Mouse (Mus musculus) Patski (cell line): ENCODE measurements at regions not wholly inside any gene's neighbourhood (a gene's known extent, or its start where the extent isn't known, plus 50 kb on each side); places are given as distances from the start of the nearest gene placed in this dataset.

Source experiments
- ATAC-seq: fragments of 100-300 bp; one replicate; pipeline ENCODE4 v1.8.0; 2021
- CTCF ChIA-PET: fragments of 350-600 bp; sonication (Branson Sonifier 250); formaldehyde crosslinking; loops from one replicate; lab custom pipeline; 2022; ENCODE audit warnings: inconsistent platforms; lab: Charles Lee
- POLR2A ChIA-PET: fragments of 350-600 bp; sonication (Branson Sonifier 250); formaldehyde crosslinking; loops from one replicate; lab custom pipeline; 2022; ENCODE audit warnings: antibody characterized with exemption, inconsistent platforms; lab: Charles Lee
- DNase-seq: peaks from one replicate; pipeline ENCODE4 v3.0.0-alpha.2; 2011; ENCODE audit warnings: low read depth, low spot score
- H3K27me3 ChIP-seq: fragments of 371-371 bp; one replicate; pipeline ENCODE4 v1.5.1; 2021
- CTCF ChIP-seq: fragments of 100-300 bp; IDR thresholded peaks from one replicate; pipeline ENCODE4 v1.5.1; 2021
- in situ Hi-C: fragments of 300-500 bp; cut with MboI; formaldehyde crosslinking; loops from 3 replicates; pipeline ENCODE4 v1.11.1; 2018; ENCODE audit warnings: low pct_unique_long_range_greater_than_20kb, mixed read lengths

- ATAC-seq: no peak
- ChIA-PET CTCF (interaction anchor here (1.4 kb wide), 1 partner anchor 11 kb away, joined by 4 read pairs; no protein-coding TSS in a partner anchor), POLR2A (interaction anchor here (0.8 to 1.0 kb wide), 3 partner anchors 11 to 13 kb away, joined by 3 read pairs; no protein-coding TSS in a partner anchor)
- in situ Hi-C loops: loop anchor here (5.0 kb wide), 1 partner anchor 673 kb away; no protein-coding TSS in a partner anchor
- TF ChIP-seq CTCF: no peak
- peaks cover 2% of the 10 kb centered on the region for H3K27me3 ChIP-seq
- no peak for DNase-seq
Measured at GRCm38 (mm10) chr3:52929827-52930605, 87.0 kb downstream of the Cog6 start.

- DNase-seq: no peak
- ChIA-PET CTCF (interaction anchor here (0.8 to 1.5 kb wide), 6 partner anchors 11 to 672 kb away, joined by 3 to 6 read pairs (median 3); no protein-coding TSS in a partner anchor), POLR2A (interaction anchor here (0.8 kb wide), 1 partner anchor 673 kb away, joined by 3 read pairs; no protein-coding TSS in a partner anchor)
- H3K27me3 ChIP-seq: no peaks in the 10 kb centered on the region
- in situ Hi-C loops: loop anchor here (5.0 kb wide), 1 partner anchor 670 kb away; no protein-coding TSS in a partner anchor
- no peak for ATAC-seq
- no peak for TF ChIP-seq CTCF
Measured at GRCm38 (mm10) chr3:52927361-52927841, 89.6 kb downstream of the Cog6 start.

GRCm38 (mm10) chr3:52926549-52926948 is 90.5 kb downstream of the Cog6 start:
- in situ Hi-C loops: loop anchor here (5.0 kb wide), 1 partner anchor 669 kb away; no protein-coding TSS in a partner anchor
- CTCF ChIA-PET: interaction anchor here (1.0 to 1.5 kb wide), 3 partner anchors 31 to 671 kb away, joined by 3 to 4 read pairs (median 3); no protein-coding TSS in a partner anchor
- ATAC-seq: no peak

GRCm38 (mm10) chr3:52925223-52925622 is 91.8 kb downstream of the Cog6 start:
- peak; percentile 93 for TF ChIP-seq CTCF
- POLR2A ChIA-PET: interaction anchor here (0.6 kb wide), 1 partner anchor 398 kb away, joined by 5 read pairs; no protein-coding TSS in a partner anchor
- H3K27me3 ChIP-seq: peaks cover 3% of the 10 kb centered on the region
- no peak for ATAC-seq
- CTCF ChIA-PET: interaction anchor here (0.7 to 1.8 kb wide), 11 partner anchors 10 to 671 kb away, joined by 3 to 11 read pairs (median 5); no protein-coding TSS in a partner anchor
- no peak for DNase-seq
- in situ Hi-C loops: loop anchor here (5.0 kb wide), 1 partner anchor 668 kb away; no protein-coding TSS in a partner anchor

More at GRCm38 (mm10) chr3:52926549-52926948, 90.5 kb downstream of the Cog6 start:
- no peak for DNase-seq
- H3K27me3 ChIP-seq: no peaks in the 10 kb centered on the region
- no peak for TF ChIP-seq CTCF
- POLR2A ChIA-PET: no interaction called here

- POLR2A ChIA-PET: no interaction called here
- CTCF ChIA-PET: interaction anchor here (0.8 to 1.8 kb wide), 9 partner anchors 17 to 670 kb away, joined by 3 to 11 read pairs (median 5); no protein-coding TSS in a partner anchor
- ATAC-seq (no peak), DNase-seq (no peak)
- H3K27me3 ChIP-seq: peaks cover 3% of the 10 kb centered on the region
- no peak for TF ChIP-seq CTCF
- in situ Hi-C loops: loop anchor here (5.0 kb wide), 1 partner anchor 667 kb away; no protein-coding TSS in a partner anchor
Measured at GRCm38 (mm10) chr3:52924631-52925030, 92.4 kb downstream of the Cog6 start.

GRCm38 (mm10) chr3:52923824-52924559 is 93.0 kb downstream of the Cog6 start:
- ATAC-seq: no peak
- in situ Hi-C loops: no loop called here
- CTCF ChIA-PET: interaction anchor here (0.9 to 1.8 kb wide), 5 partner anchors 17 to 669 kb away, joined by 3 to 9 read pairs (median 5); no protein-coding TSS in a partner anchor
- TF ChIP-seq CTCF: no peak
- no peak for DNase-seq
- POLR2A ChIA-PET: no interaction called here
- H3K27me3 ChIP-seq: peaks cover 3% of the 10 kb centered on the region

- H3K27me3 ChIP-seq: peaks cover 3% of the 10 kb centered on the region
- no peak for ATAC-seq
- no peak for DNase-seq
- no peak for TF ChIP-seq CTCF
- CTCF ChIA-PET: no interaction called here
- in situ Hi-C loops: no loop called here
- POLR2A ChIA-PET: no interaction called here
Measured at GRCm38 (mm10) chr3:52922411-52922810, 94.6 kb downstream of the Cog6 start.

- DNase-seq (no peak), ATAC-seq (no peak)
- ChIA-PET POLR2A (no interaction called here), CTCF (interaction anchor here (1.1 to 2.4 kb wide), 4 partner anchors 18 to 106 kb away, joined by 3 to 9 read pairs (median 5); no protein-coding TSS in a partner anchor)
- in situ Hi-C loops: no loop called here
- TF ChIP-seq CTCF: peak; percentile 57
- no peaks in the 10 kb centered on the region for H3K27me3 ChIP-seq
Measured at GRCm38 (mm10) chr3:52906823-52907564, 110.0 kb downstream of the Cog6 start.

- no peak for ATAC-seq
- in situ Hi-C loops: no loop called here
- no peak for TF ChIP-seq CTCF
- H3K27me3 ChIP-seq: no peaks in the 10 kb centered on the region
- no peak for DNase-seq
- CTCF ChIA-PET: no interaction called here
- POLR2A ChIA-PET: no interaction called here
Measured at GRCm38 (mm10) chr3:52904028-52904427, 113.0 kb downstream of the Cog6 start.
